Comparison of ENCODE assay signal across 21 mouse cellular contexts in genomic region chr6:32392262-32392661, GRCm38 (mm10).
DNase-seq lines count a peak whose midpoint lies in the region; ATAC-seq and TF ChIP-seq lines count a peak whose summit lies in the region.
"Had no signal": no experiment of that assay in that cellular context is flagged by ENCODE, and none has a peak within 500 bp of the region (broad histone marks: within the 10 kb centered on the region; RNA-seq: fewer than 3 reads in every experiment).

No protein-coding gene starts in this region.

- ATAC-seq in lung, postnatal 0 days = peak; percentile 80
- ATAC-seq: hindbrain, embryonic 16.5 days had no signal

- 18% methylated on average over 2 of the region's 2 CpGs for WGBS in liver, adult 2 months
- WGBS in lung, postnatal 0 days = 55% methylated on average over 2 of the region's 2 CpGs

- TF ChIP-seq POLR2A in liver, adult 2 months (IDR thresholded peaks at IDR 0.05; ENCODE audit: extremely low read depth, insufficient read depth, low read length) = no peak

- DNase-seq in liver, adult 2 months (ENCODE audit: extremely low read depth, low read depth, low spot score) = peak; percentile 55
- DNase-seq in liver = no peak
- DNase-seq in lung, postnatal 0 days (ENCODE audit: low spot score) = peak; percentile 70
- no peak for DNase-seq in lung, postnatal 10 days
- DNase-seq in retina, postnatal 1 day = peak; percentile 18
- no peak for DNase-seq in retina, embryonic 14.5 days (ENCODE audit: low spot score)
- no peak for DNase-seq in cerebellum, postnatal 36 days
- DNase-seq: adrenal gland, adult 2 months; adrenal gland, postnatal 25 days; cerebellum, adult 2 months; cerebellum, postnatal 10 days; embryo, embryonic 11 days; gastrocnemius, adult 2 months; gastrocnemius, postnatal 25 days; heart, postnatal 10 days; heart, postnatal 4 days had no signal

- H3K9ac ChIP-seq in liver, adult 2 months (ENCODE audit: low read depth, low read length) = no peak overlapping the region
- H3K9ac ChIP-seq in lung, postnatal 0 days (replicated peaks; ENCODE audit: low read depth) = no peak overlapping the region
- H3K9ac ChIP-seq: embryonic facial prominence, embryonic 15.5 days; hindbrain, embryonic 12.5 days had no signal

- no peaks in the 10 kb centered on the region for H3K36me3 ChIP-seq in liver, adult 2 months (ENCODE audit: control insufficient read depth, insufficient read depth, low read length)
- no peaks in the 10 kb centered on the region for H3K36me3 ChIP-seq in lung, postnatal 0 days (ENCODE audit: insufficient read depth, low read length)
- H3K36me3 ChIP-seq: embryonic facial prominence, embryonic 15.5 days; forebrain, embryonic 10.5 days; hindbrain, embryonic 12.5 days had no signal

- H3K27me3 ChIP-seq in liver, adult 2 months (ENCODE audit: control insufficient read depth, insufficient read depth, low read length) = no peaks in the 10 kb centered on the region
- H3K27me3 ChIP-seq in lung, postnatal 0 days (replicated peaks; ENCODE audit: insufficient read depth, low read length) = no peaks in the 10 kb centered on the region
- H3K27me3 ChIP-seq: embryonic facial prominence, embryonic 15.5 days; hindbrain, embryonic 12.5 days had no signal

- no peaks in the 10 kb centered on the region for H3K79me2 ChIP-seq in liver, adult 2 months (ENCODE audit: control insufficient read depth, insufficient read depth, low read length)

- TF ChIP-seq EP300 in lung, postnatal 0 days (IDR thresholded peaks at IDR 0.05) = peak; percentile 49; the same call in 1 of the 2 replicates

- H3K27ac ChIP-seq in liver, adult 2 months (replicated peaks; ENCODE audit: insufficient read depth, low read depth, low read length) = no peak overlapping the region
- no peak overlapping the region for H3K27ac ChIP-seq in lung, postnatal 0 days (ENCODE audit: low read length)
- H3K27ac ChIP-seq: embryonic facial prominence, embryonic 15.5 days; forebrain, embryonic 10.5 days; gastrocnemius, adult 2 months; hindbrain, embryonic 12.5 days had no signal

- TF ChIP-seq CTCF in liver, adult 2 months (IDR thresholded peaks at IDR 0.05; ENCODE audit: low read depth, low read length) = no peak
- no peak for TF ChIP-seq CTCF in lung, postnatal 0 days (IDR thresholded peaks at IDR 0.05)

- H3K9me3 ChIP-seq in lung, postnatal 0 days (ENCODE audit: low read length) = no peaks in the 10 kb centered on the region
- H3K9me3 ChIP-seq: embryonic facial prominence, embryonic 15.5 days; forebrain, embryonic 10.5 days; hindbrain, embryonic 12.5 days had no signal

- H3K4me2 ChIP-seq in lung, postnatal 0 days (replicated peaks; ENCODE audit: low read depth, low read length) = no peak overlapping the region
- H3K4me2 ChIP-seq: embryonic facial prominence, embryonic 15.5 days; hindbrain, embryonic 12.5 days had no signal

- H3K4me3 ChIP-seq in liver, adult 2 months (ENCODE audit: insufficient read depth, low read depth, low read length) = no peak overlapping the region
- H3K4me3 ChIP-seq in lung, postnatal 0 days (ENCODE audit: low read depth, low read length) = no peak overlapping the region
- H3K4me3 ChIP-seq: embryonic facial prominence, embryonic 15.5 days; erythroblast, embryonic 14.5 days; forebrain, embryonic 10.5 days; gastrocnemius, adult 2 months; hindbrain, embryonic 12.5 days had no signal

- peaks cover 27% of the 10 kb centered on the region for H3K4me1 ChIP-seq in liver, adult 2 months (ENCODE audit: control insufficient read depth, insufficient read depth, low read length)
- H3K4me1 ChIP-seq in lung, postnatal 0 days (ENCODE audit: insufficient read depth, low read depth, low read length) = peaks cover 6% of the 10 kb centered on the region; the same call in 1 of the 2 replicates

Comparison
In these comparisons a context has a peak if more than half of its experiments do, and no peak if none do; other contexts are left out.
1. DNase-seq: peak in liver, adult 2 months (single experiment), lung, postnatal 0 days (single experiment) and retina, postnatal 1 day (single experiment); none in liver (single experiment), lung, postnatal 10 days (single experiment), retina, embryonic 14.5 days (single experiment) and cerebellum, postnatal 36 days (0 of 2).